Mouse (Mus musculus): ENCODE data around the gene Zfand4.
A peak's percentile ranks its signal among the peaks of the same experiment; 100 is the strongest.
"Not testable (repeated sequence)": the region's sequence is repeated elsewhere in the genome, so short reads cannot be mapped to it uniquely, and the experiment has no call there.

The Zfand4 gene

GRCm38 (mm10) chr6:116264018-116264651 lies at the start of gene Zfand4:
Gene Zfand4, plus strand, starts transcription at chr6:116264222.
- DNase-seq (ENCODE audit: extremely low spot score, low read depth, low spot score), result peak; percentile 56

- no peak for DNase-seq (ENCODE audit: extremely low spot score, low read depth, low spot score)
Measured at GRCm38 (mm10) chr6:116227767-116228166, 36.3 kb upstream of the Zfand4 start.

- no peak for DNase-seq (ENCODE audit: extremely low spot score, low read depth, low spot score)
Measured at GRCm38 (mm10) chr6:116228785-116229525, 35.1 kb upstream of the Zfand4 start.

- not testable (repeated sequence) for DNase-seq (ENCODE audit: extremely low spot score, low read depth, low spot score)
Measured at GRCm38 (mm10) chr6:116234821-116235220, 29.2 kb upstream of the Zfand4 start.

- no peak for DNase-seq (ENCODE audit: extremely low spot score, low read depth, low spot score)
Measured at GRCm38 (mm10) chr6:116235336-116235735, 28.7 kb upstream of the Zfand4 start.

GRCm38 (mm10) chr6:116238083-116238482 lies 25.9 kb upstream of the Zfand4 start:
- no peak for DNase-seq (ENCODE audit: extremely low spot score, low read depth, low spot score)

GRCm38 (mm10) chr6:116240371-116240770 lies 23.7 kb upstream of the Zfand4 start:
- DNase-seq (ENCODE audit: extremely low spot score, low read depth, low spot score), result no peak

- DNase-seq (ENCODE audit: extremely low spot score, low read depth, low spot score), result no peak
Measured at GRCm38 (mm10) chr6:116259649-116260048, 4.4 kb upstream of the Zfand4 start.

GRCm38 (mm10) chr6:116260481-116260880 lies 3.5 kb upstream of the Zfand4 start:
- DNase-seq (ENCODE audit: extremely low spot score, low read depth, low spot score), result no peak

GRCm38 (mm10) chr6:116262824-116263223 lies 1.2 kb upstream of the Zfand4 start:
- DNase-seq (ENCODE audit: extremely low spot score, low read depth, low spot score), result no peak

- no peak for DNase-seq (ENCODE audit: extremely low spot score, low read depth, low spot score)
Measured at GRCm38 (mm10) chr6:116264836-116265235, 814 bp downstream of the Zfand4 start.

- DNase-seq (ENCODE audit: extremely low spot score, low read depth, low spot score), result no peak
Measured at GRCm38 (mm10) chr6:116265603-116266002, 1.6 kb downstream of the Zfand4 start.

GRCm38 (mm10) chr6:116266273-116267109 lies 2.5 kb downstream of the Zfand4 start:
- DNase-seq (ENCODE audit: extremely low spot score, low read depth, low spot score), result peak; percentile 37

- DNase-seq (ENCODE audit: extremely low spot score, low read depth, low spot score), result no peak
Measured at GRCm38 (mm10) chr6:116267110-116267423, 3.0 kb downstream of the Zfand4 start.

GRCm38 (mm10) chr6:116275695-116276094 lies 11.7 kb downstream of the Zfand4 start:
- no peak for DNase-seq (ENCODE audit: extremely low spot score, low read depth, low spot score)

GRCm38 (mm10) chr6:116278679-116279317 lies 14.8 kb downstream of the Zfand4 start:
- no peak for DNase-seq (ENCODE audit: extremely low spot score, low read depth, low spot score)

- no peak for DNase-seq (ENCODE audit: extremely low spot score, low read depth, low spot score)
Measured at GRCm38 (mm10) chr6:116281014-116281413, 17.0 kb downstream of the Zfand4 start.

GRCm38 (mm10) chr6:116282546-116282945 lies 18.5 kb downstream of the Zfand4 start:
- DNase-seq (ENCODE audit: extremely low spot score, low read depth, low spot score), result no peak

- no peak for DNase-seq (ENCODE audit: extremely low spot score, low read depth, low spot score)
Measured at GRCm38 (mm10) chr6:116283280-116283679, 19.3 kb downstream of the Zfand4 start.

GRCm38 (mm10) chr6:116286321-116286720 lies 22.3 kb downstream of the Zfand4 start:
- no peak for DNase-seq (ENCODE audit: extremely low spot score, low read depth, low spot score)

GRCm38 (mm10) chr6:116286870-116287575 lies 23.0 kb downstream of the Zfand4 start:
- no peak for DNase-seq (ENCODE audit: extremely low spot score, low read depth, low spot score)
